Mouse (Mus musculus) lung, adult 2 months (tissue): ENCODE data around the gene Lexm. TPM values are rescaled to one million over a fixed set of nuclear protein-coding genes. Genes with fewer than 3 reads are reported as not detected.

Experiments used
- DNase-seq: peaks from one replicate; pipeline ENCODE4 v3.0.0; 2022
- H3K4me1 ChIP-seq: fragments of 200-500 bp; 2 replicates; pipeline ENCODE4 v1.6.1; 2011; ENCODE audit warnings: low read length; ENCODE audit not compliant: control insufficient read depth, insufficient read depth
- H3K4me3 ChIP-seq: fragments of 200-500 bp; replicated peaks from 2 replicates; pipeline ENCODE3; 2011; ENCODE audit warnings: low read depth, mild to moderate bottlenecking, control low read depth, low read length; ENCODE audit errors: extremely low read depth
- CTCF ChIP-seq: fragments of 200-500 bp; IDR thresholded peaks from 2 replicates; pipeline ENCODE4 v1.5.1; 2011; ENCODE audit warnings: mild to moderate bottlenecking, low read length, control low read depth; ENCODE audit not compliant: insufficient read depth
- POLR2A ChIP-seq: fragments of 200-500 bp; IDR thresholded peaks from 2 replicates; pipeline ENCODE4 v1.6.1; 2011; ENCODE audit warnings: low read depth, mild to moderate bottlenecking, control low read depth, low read length, borderline replicate concordance; ENCODE audit errors: extremely low read depth
- WGBS: fragments of 180-500 bp; shearing (Covaris S2); methylation state at CpG from one replicate; pipeline ENCODE4 v1.1.7; 2018; 5-methylcytosine and 5-hydroxymethylcytosine counted together
- polyA plus RNA-seq: library from polyadenylated mRNA; depleted of rRNA; stranded (reverse); fragments of >200 nt; gene quantifications from 2 replicates; pipeline ENCODE4 v1.2.3, GENCODE M21; 2012

The Lexm gene
- polyA plus RNA-seq, 1 experiment, result not detected

- no peak for TF ChIP-seq POLR2A
- TF ChIP-seq CTCF, result no peak
- Histone ChIP-seq H3K4me3 (no peak overlapping the region), H3K4me1 (0 out of 2 replicates have a peak, but pooled peaks cover 3% of the 10 kb centered on the region)
- 71% methylated on average over 9 of the region's 9 CpGs for WGBS
- DNase-seq, result no peak
These were observed 26.2 kb downstream of the Lexm start for GRCm38 (mm10) chr4:106590871-106591270.

DNA sequence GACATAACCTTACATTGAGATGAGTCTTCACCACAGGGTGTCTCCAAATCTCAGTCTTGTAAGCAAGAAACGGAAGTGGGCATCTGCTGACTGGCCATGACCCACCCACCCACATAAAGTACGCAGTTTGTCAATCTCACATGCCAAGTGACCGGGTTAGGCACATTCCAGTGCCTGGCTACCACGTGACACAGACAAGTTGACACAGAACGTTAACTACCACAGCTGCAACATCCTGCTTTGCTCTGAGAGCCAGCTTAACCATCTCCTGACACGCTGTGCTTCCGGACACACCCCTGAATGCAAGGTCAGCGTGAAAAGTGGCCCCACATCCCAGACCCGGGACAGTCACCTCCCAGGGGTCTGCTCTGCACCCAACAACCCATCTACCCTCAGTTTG lies 26.9 kb downstream of the Lexm start:
- TF ChIP-seq CTCF (no peak), POLR2A (no peak)
- 33% methylated on average over 9 of the region's 9 CpGs for WGBS
- no peak for DNase-seq
- Histone ChIP-seq H3K4me3 (no peak overlapping the region), H3K4me1 (0 out of 2 replicates have a peak, but pooled peaks cover 3% of the 10 kb centered on the region)

DNA sequence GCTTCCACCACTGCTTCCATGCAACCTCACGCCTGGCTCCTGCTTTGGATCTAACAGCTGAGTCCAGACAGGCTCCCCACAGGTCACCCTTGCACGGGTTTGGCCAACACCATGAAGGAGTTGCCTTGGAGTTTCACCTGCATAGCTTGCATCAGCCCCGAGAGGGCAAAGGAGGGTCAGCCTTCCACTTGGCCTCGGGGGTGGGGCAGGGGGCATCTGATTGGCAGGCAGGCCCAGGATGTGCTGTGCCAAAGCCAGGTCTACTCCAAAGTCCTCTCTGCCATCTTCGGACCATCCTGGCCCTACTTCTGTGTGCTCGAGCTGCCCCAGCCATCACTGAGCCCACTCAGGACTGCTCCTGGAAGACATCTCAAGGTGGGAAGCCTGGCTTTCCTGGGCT lies 30.0 kb downstream of the Lexm start:
- Histone ChIP-seq H3K4me1 (0 out of 2 replicates have a peak, but pooled peaks cover 3% of the 10 kb centered on the region), H3K4me3 (no peak overlapping the region)
- TF ChIP-seq CTCF (no peak), POLR2A (no peak)
- 83% methylated on average over 6 of the region's 6 CpGs for WGBS
- no peak for DNase-seq

DNA sequence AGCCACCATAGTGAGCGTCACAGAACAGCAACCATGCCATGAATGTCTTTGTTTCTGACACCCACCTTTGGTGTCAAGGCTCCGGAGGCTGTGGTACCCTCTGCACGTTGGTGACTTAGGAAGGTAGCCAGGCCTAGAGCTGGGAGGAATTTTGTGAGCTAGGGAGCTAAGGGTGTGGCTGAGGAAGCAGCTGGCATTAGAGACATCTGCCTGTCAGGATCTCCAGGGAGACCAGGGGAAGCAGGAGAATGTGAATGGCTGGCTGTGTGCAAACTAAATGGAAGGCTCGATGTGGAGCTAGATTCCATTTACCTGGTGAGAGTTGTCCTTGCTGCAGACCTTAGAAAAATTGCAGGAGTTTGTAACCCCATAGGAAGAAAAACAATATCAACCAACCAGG lies 32.4 kb downstream of the Lexm start:
- WGBS, result 74% methylated on average over 4 of the region's 4 CpGs
- no peak for DNase-seq
- Histone ChIP-seq H3K4me1 (no peaks in the 10 kb centered on the region; the same call in 1 of the 2 replicates), H3K4me3 (no peak overlapping the region)
- no peak for TF ChIP-seq CTCF

DNA sequence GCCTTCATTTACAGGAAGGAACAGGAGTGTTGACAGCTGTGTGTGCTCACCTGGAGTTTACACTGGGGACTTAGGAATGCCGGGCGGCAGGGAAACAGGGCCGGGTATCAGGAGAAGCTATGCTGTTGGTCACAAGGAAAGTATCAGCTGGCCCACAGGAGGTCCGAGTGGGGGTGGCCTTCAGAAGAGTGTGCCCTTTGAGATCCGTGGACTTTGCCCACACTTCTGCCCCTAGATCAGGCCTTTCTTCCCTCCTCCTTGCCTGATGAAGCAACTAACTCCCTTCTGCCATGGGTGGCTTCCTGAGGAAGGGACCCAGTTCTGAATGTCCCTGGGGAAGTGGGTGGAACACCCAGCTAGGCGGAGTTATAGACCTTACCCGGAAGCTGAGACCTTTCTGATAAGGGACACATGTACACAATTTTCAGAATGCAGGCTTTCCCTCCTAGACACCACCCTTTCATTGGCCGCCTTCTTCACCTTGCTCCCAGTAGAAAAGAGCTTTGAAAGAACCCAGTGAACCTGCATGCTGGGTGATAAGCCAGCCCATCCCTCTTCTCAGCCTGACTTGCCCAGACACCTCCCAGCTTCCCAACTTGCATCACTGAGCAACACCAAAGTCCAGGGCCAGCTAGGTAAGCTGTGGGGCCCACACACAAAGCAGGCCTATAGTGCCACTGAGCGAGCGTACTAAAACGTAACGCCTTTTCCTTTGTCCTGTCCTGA lies 34.5 kb downstream of the Lexm start:
- no peaks in the 10 kb centered on the region; the same call in 1 of the 2 replicates for H3K4me1 ChIP-seq
- TF ChIP-seq POLR2A, result no peak
- no peak for TF ChIP-seq CTCF
- no peak for DNase-seq
- WGBS, result 64% methylated on average over 12 of the region's 12 CpGs
- H3K4me3 ChIP-seq, result no peak overlapping the region

- Histone ChIP-seq H3K4me3 (no peak overlapping the region), H3K4me1 (no peaks in the 10 kb centered on the region; the same call in 1 of the 2 replicates)
- TF ChIP-seq CTCF, result no peak
- TF ChIP-seq POLR2A, result no peak
- no peak for DNase-seq
- 86% methylated on average over 15 of the region's 15 CpGs for WGBS
These were observed 35.2 kb downstream of the Lexm start for GRCm38 (mm10) chr4:106581865-106582204.

- 72% methylated on average over 14 of the region's 14 CpGs for WGBS
These were observed 35.7 kb downstream of the Lexm start for GRCm38 (mm10) chr4:106581176-106581864.

GRCm38 (mm10) chr4:106577511-106577910 lies 39.5 kb downstream of the Lexm start:
- no peak for TF ChIP-seq CTCF
- TF ChIP-seq POLR2A, result no peak
- no peak for DNase-seq
- H3K4me1 ChIP-seq, result peaks cover 5% of the 10 kb centered on the region
- H3K4me3 ChIP-seq, result no peak overlapping the region
- WGBS, result 83% methylated on average over 7 of the region's 7 CpGs

More at GRCm38 (mm10) chr4:106581176-106581864, 35.7 kb downstream of the Lexm start:
- TF ChIP-seq POLR2A (no peak), CTCF (no peak)
- Histone ChIP-seq H3K4me1 (no peaks in the 10 kb centered on the region; the same call in 1 of the 2 replicates), H3K4me3 (no peak overlapping the region)
- no peak for DNase-seq

DNA sequence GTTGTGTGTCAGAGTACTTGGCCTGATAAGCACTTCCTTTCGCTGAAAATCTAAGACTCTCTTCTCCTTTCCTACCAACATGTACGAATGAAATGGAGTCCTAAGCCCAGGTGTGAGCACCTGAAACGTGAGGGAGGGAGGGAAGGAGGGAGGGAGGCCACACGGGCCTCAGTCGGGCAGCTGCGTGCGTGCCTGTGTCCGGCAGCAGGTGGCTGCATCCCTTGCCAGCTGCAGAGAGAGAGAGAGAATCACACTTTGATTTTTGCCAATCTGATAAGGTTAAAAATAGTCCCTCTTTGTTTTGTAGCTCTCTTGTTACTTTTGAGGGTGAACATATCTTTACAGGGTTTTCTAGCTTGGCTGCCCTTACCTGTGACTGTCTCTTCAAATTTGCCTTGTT lies 42.0 kb downstream of the Lexm start:
- Histone ChIP-seq H3K4me3 (no peak overlapping the region), H3K4me1 (peaks cover 5% of the 10 kb centered on the region; the same call in 1 of the 2 replicates)
- TF ChIP-seq POLR2A (no peak), CTCF (no peak)
- DNase-seq, result no peak
- 42% methylated on average over 8 of the region's 8 CpGs for WGBS
